Mouse (Mus musculus) embryonic fibroblast, embryonic 13.5 days (primary cell): ENCODE data around the gene Dcbld1. TPM values are rescaled to one million over a fixed set of nuclear protein-coding genes. Genes with fewer than 3 reads are reported as not detected.

Source experiments
- H3K27ac ChIP-seq: 2 replicates; pipeline ENCODE4 v1.5.1; 2012; ENCODE audit warnings: low read length, control low read depth, inconsistent platforms; ENCODE audit not compliant: insufficient read depth
- H3K4me1 ChIP-seq: 2 replicates; pipeline ENCODE4 v1.6.1; 2011; ENCODE audit warnings: low read length; ENCODE audit not compliant: control insufficient read depth, insufficient read depth
- H3K4me3 ChIP-seq: 2 replicates; pipeline ENCODE4 v1.5.1; 2011; ENCODE audit warnings: mild to moderate bottlenecking, control low read depth, low read length; ENCODE audit not compliant: insufficient read depth
- CTCF ChIP-seq: IDR thresholded peaks from 2 replicates; pipeline ENCODE4 v1.5.1; 2011; ENCODE audit warnings: mild to moderate bottlenecking, control low read depth, low read length, moderate library complexity, borderline replicate concordance; ENCODE audit not compliant: insufficient read depth
- POLR2A ChIP-seq: IDR thresholded peaks from 2 replicates; pipeline ENCODE4 v1.6.1; 2011; ENCODE audit warnings: low read depth, mild to moderate bottlenecking, control low read depth, low read length, moderate library complexity
- polyA plus RNA-seq: library from polyadenylated mRNA; stranded (reverse); fragments of >200 nt; gene quantifications from 2 replicates; pipeline ENCODE4 v1.2.4, GENCODE M21; 2011; ENCODE audit warnings: low read depth; ENCODE audit not compliant: missing spikeins, insufficient read length

Gene Dcbld1
- 6.5 and 6.8 TPM in 2 replicates for polyA plus RNA-seq

- Histone ChIP-seq H3K27ac (no peak within 1 kb of the TSS), H3K4me3 (peak within 1 kb of the TSS; percentile 81), H3K4me1 (0 out of 2 replicates have a peak, but pooled peaks cover 3% of the 10 kb centered on the region)
- TF ChIP-seq CTCF: no peak
- peak; percentile 73 for TF ChIP-seq POLR2A
These were observed at the start of gene Dcbld1 for GRCm38 (mm10) chr10:52233301-52233968. Gene Dcbld1, plus strand, starts transcription at chr10:52233619.

GRCm38 (mm10) chr10:52185900-52186299 is 47.5 kb upstream of the Dcbld1 start:
- Histone ChIP-seq H3K27ac (no peak overlapping the region), H3K4me3 (no peak overlapping the region), H3K4me1 (no peaks in the 10 kb centered on the region)
- TF ChIP-seq CTCF (no peak), POLR2A (no peak)

DNA sequence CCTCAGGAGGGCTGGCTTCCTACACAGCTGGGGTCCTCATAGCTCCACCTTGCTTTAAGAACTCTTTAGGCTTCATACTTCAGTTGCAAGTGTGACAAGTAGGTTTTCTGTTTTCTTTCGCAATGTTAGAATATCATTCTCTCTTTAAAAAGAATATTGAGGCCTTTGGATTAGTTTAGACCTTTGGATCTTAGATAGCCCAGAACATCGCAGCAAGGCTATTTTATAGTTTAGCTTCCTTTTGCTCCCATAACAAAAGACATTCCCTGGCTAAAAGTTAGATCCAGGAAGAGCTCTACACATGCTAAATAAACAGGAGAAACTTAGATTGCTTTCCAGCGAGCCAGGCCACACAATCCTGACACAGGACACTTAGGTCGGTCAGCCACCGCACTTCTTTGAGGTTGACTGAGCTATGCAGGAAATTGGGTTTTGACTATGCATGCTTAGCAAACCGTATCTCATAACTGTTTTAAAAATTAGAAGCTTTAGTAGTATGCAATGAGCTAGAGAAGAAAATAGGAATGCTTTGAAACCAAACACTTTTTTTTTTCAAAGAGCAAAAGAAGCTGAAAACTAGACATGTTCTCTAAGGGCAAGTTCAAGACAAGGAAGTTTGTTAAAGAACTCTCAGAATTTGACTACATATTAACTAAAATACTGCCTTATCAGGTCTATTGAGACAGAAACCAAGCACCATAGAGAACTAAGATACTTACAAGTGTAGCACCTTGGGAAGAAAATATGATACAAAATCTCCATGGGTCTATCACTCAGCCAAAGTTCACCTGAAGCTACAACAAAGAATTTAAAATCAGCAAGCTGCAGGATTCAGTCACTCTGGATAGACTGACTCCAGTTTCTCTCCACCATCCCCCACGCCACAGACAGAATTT is 38.2 kb upstream of the Dcbld1 start, which contains the start of gene Ros1:
Gene Ros1 (minus strand): TSS at position 288 of the 896 bp plus-strand sequence.
- TF ChIP-seq CTCF: no peak
- no peak for TF ChIP-seq POLR2A
- no peaks in the 10 kb centered on the region for H3K4me1 ChIP-seq
- H3K27ac ChIP-seq: no peak within 1 kb of the TSS
- H3K4me3 ChIP-seq: no peak within 1 kb of the TSS

DNA sequence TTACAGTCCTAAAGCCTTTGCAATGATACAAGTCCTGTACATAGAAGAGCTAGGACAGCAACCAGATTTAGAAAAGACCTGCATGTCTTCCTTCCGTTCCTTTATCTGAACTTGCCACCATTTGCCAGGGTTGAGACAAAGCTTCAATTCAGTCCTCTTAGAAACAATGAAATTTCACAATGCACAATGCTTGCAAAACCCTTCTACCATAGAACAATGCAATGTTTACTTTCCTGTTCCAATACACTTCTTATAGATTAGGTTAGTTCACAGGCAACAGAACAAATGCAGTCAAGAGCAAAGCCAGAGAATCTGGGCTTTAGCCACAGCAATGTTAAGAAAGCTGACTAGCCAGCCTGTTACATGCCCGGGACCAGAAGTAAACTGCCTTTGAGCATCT is 29.4 kb upstream of the Dcbld1 start:
- Histone ChIP-seq H3K4me1 (no peaks in the 10 kb centered on the region), H3K27ac (no peak overlapping the region), H3K4me3 (no peak overlapping the region)
- TF ChIP-seq CTCF: no peak
- TF ChIP-seq POLR2A: no peak

GRCm38 (mm10) chr10:52215267-52215818 is 18.1 kb upstream of the Dcbld1 start:
- Histone ChIP-seq H3K4me1 (no peaks in the 10 kb centered on the region), H3K4me3 (no peak overlapping the region), H3K27ac (no peak overlapping the region)
- TF ChIP-seq POLR2A (no peak), CTCF (no peak)

DNA sequence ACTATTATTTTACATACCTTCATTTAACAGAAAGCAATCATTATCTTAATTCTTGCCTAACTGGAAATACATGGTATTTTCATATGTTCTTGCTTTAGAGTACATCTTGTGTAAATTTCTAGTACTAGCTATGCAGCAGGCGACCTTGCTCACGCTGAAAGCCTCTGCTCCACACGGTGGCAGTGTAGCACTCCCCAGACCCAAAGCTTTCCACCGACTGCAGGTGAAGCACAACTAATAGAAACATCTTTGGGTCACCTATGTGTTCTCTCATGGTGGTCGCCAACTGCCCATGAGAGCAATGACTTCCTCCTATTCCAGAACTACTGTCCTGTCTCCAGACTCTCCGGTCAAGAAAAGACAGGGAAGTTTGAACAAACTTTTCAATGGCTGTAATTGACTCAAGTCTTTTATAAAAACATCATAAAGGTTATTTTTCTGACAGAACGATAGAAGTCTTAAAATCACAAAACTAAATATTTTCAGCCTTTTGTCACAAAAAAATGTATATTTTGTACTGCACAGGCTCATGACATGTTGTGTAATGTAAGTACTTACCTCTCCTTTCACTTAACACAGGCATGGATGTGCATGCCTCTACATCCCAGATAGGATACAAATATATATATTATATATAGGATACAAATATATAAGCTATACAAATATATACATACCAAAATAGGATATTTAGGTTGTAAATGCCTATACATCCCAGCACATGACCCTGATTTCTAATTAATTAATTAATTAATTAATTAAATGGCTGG is 16.4 kb upstream of the Dcbld1 start:
- Histone ChIP-seq H3K4me1 (no peaks in the 10 kb centered on the region), H3K27ac (no peak overlapping the region), H3K4me3 (no peak overlapping the region)
- no peak for TF ChIP-seq POLR2A
- peak; percentile 94 for TF ChIP-seq CTCF

DNA sequence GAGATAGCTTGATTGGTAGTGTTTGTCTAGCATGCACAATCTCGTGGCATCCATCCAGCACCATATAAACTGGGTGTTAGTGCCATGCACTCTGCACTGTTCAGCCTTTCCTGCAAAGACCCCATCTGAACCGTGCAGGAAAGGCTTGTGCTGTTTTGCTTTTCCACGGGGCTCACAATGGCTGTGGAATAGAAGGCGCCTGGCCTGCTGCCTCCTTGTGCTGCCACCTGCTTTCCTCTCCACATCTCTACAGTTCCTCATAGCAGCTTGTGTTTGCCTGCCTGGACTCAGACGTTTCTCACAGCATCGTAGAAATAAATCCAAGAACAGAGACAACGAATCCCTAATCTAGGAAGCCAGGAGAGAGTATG is 15.9 kb upstream of the Dcbld1 start:
- no peak for TF ChIP-seq POLR2A
- no peak for TF ChIP-seq CTCF

DNA sequence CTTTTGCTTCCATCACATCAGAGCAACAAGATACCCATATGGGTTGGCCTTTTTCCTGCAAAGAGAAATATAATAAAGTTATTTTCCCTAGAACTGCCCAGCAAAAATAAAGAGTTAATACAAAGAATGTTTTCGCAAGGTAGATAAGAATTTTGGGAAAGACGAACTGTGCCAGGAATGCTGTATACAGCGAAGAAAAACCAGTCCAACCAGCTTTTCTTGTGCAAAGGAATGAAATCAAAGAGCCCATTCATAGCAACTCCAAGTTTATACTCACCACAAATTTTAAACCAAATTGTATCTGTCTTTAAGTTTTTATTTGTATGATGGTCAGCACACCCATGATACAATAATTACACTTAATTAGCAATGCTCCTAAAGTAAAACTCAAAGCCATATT is 13.8 kb upstream of the Dcbld1 start:
- H3K27ac ChIP-seq: no peak overlapping the region
- H3K4me1 ChIP-seq: no peaks in the 10 kb centered on the region
- TF ChIP-seq CTCF (no peak), POLR2A (no peak)
- no peak overlapping the region for H3K4me3 ChIP-seq

More for the DNA sequence above, 15.9 kb upstream of the Dcbld1 start:
- Histone ChIP-seq H3K4me1 (no peaks in the 10 kb centered on the region), H3K4me3 (no peak overlapping the region), H3K27ac (no peak overlapping the region)

DNA sequence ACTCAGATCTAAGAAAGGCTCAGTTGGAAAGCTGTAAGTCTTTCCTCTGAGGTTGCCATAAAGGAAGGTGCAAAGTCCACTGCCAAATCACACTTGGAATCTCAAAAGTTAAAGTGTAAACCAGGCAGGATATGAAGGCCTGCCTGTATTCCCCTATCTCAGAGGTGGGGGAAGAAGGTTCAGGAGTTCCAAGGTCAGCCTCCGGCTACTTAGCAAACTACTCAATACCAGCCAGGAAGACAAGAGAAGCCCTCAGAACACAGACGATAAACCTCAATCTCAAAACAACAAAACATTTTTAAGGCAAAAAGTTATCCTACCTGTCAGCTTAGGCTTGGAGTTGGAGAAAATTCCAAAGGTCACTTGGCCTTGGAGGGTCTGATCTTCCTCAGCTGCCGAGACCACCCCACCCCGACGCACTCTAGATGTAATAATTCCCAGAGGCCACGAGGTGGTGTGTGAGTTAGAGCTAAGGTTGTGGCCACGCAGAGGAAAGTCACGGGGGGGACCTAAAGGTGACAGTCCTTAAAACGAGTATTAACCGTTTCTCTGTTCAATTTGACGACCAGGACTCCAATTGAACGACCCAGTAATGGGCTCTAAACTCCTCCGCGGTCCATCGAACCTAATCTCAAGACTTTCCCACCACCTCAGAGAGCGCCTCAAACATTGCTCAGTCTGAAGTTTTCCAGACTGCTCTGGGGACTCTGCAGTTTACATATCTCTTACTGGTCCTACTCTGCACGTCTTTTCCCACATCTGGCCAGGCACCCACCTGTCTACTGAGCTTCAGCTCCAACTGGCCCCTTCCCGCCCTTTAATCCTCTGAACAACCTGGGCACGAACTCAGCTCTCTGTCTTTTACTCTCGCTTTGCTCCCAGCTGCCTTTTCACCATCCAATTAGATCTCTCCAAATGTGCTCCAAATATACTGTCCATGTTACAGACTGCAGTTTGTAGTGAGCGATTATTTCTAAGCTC is 933 bp upstream of the Dcbld1 start:
- peak overlapping the region; percentile 51; the same call in 1 of the 2 replicates for H3K4me3 ChIP-seq
- 0 out of 2 replicates have a peak, but pooled peaks cover 3% of the 10 kb centered on the region for H3K4me1 ChIP-seq
- TF ChIP-seq POLR2A (no peak), CTCF (peak; percentile 17; the same call in 1 of the 2 replicates)
- H3K27ac ChIP-seq: no peak overlapping the region
